ENCODE assay signal across 11 mouse cellular contexts in genomic region chr17:74245284-74245683, GRCm38 (mm10). TPM values are rescaled to one million over a fixed set of nuclear protein-coding genes. Genes with fewer than 3 reads are reported as not detected.
A peak's percentile ranks its signal among the peaks of the same experiment; 100 is the strongest.
DNase-seq lines count a peak whose midpoint lies in the region; TF ChIP-seq lines count a peak whose summit lies in the region.
"Had no signal": no experiment of that assay in that cellular context is flagged by ENCODE, and none has a peak within 500 bp of the region (broad histone marks: within the 10 kb centered on the region; RNA-seq: fewer than 3 reads in every experiment).

No protein-coding gene starts in this region.

- WGBS in midbrain, embryonic 10.5 days, result 73% methylated on average over 1 of the region's 1 CpGs

- H3K27me3 ChIP-seq in midbrain, embryonic 10.5 days (ENCODE audit: low read depth, poor library complexity, severe bottlenecking), result no peaks in the 10 kb centered on the region
- H3K27me3 ChIP-seq: embryonic facial prominence, embryonic 15.5 days had no signal

- no peak overlapping the region for H3K27ac ChIP-seq in midbrain, embryonic 10.5 days (replicated peaks)
- no peak overlapping the region for H3K27ac ChIP-seq in layer of hippocampus, adult 2 months
- H3K27ac ChIP-seq: embryonic facial prominence, embryonic 15.5 days had no signal

- H3K9me3 ChIP-seq in midbrain, embryonic 10.5 days (replicated peaks), result no peaks in the 10 kb centered on the region
- H3K9me3 ChIP-seq: embryonic facial prominence, embryonic 15.5 days had no signal

- intact Hi-C loops in gastrocnemius, postnatal 14 days (cut with DNase I; ENCODE audit: low total_unique reads), result no loop called here
- intact Hi-C loops in heart, postnatal 25 days (cut with DNase I), result loop anchor here (5.0 kb wide), 1 partner anchor 47 kb away; no protein-coding TSS in a partner anchor

- peak; percentile 75 for DNase-seq in NIH3T3 (ENCODE audit: low read depth)
- peak; percentile 67 for DNase-seq in adrenal gland, postnatal 10 days
- DNase-seq in gastrocnemius, postnatal 14 days, result peak; percentile 8
- DNase-seq in heart, postnatal 25 days (ENCODE audit: low spot score), result peak; percentile 6
- DNase-seq in urinary bladder, adult 2 months (ENCODE audit: low spot score), result no peak
- no peak for DNase-seq in midbrain, embryonic 10.5 days (ENCODE audit: low spot score)
- DNase-seq in layer of hippocampus, adult 2 months (ENCODE audit: low spot score in 2 of 2), result no peak
- no peak for DNase-seq in retina, postnatal 1 day
- DNase-seq: kidney, adult 18-20 months; liver, postnatal 0 days had no signal

- no peak overlapping the region for H3K4me3 ChIP-seq in midbrain, embryonic 10.5 days
- H3K4me3 ChIP-seq in layer of hippocampus, adult 2 months, result no peak overlapping the region
- H3K4me3 ChIP-seq: embryonic facial prominence, embryonic 15.5 days had no signal

- peaks cover 4% of the 10 kb centered on the region; the same call in 1 of the 2 replicates for H3K4me1 ChIP-seq in midbrain, embryonic 10.5 days
- H3K4me1 ChIP-seq: embryonic facial prominence, embryonic 15.5 days had no signal

- peaks cover 27% of the 10 kb centered on the region for H3K36me3 ChIP-seq in midbrain, embryonic 10.5 days

- no peak for TF ChIP-seq CTCF in layer of hippocampus, adult 2 months (conservative IDR thresholded peaks at IDR 0.05)

RNA-seq across cellular contexts. Expression of gene Memo1, which starts 50.0 kb away (rescaled TPM):
- total RNA-seq in adrenal gland, postnatal 10 days (2021), result 10 to 100 TPM; 83.9 to 84.3 TPM
- 10 to 100 TPM; 52.2 to 60.6 TPM for total RNA-seq in gastrocnemius, postnatal 14 days (2021)
- total RNA-seq in heart, postnatal 25 days (2021), result 10 to 100 TPM; 66.8 to 74.1 TPM
- polyA plus RNA-seq in urinary bladder, adult 2 months (2012; rRNA removed), result 47.4 and 56.6 TPM in 2 replicates
- polyA plus RNA-seq in midbrain, embryonic 10.5 days (2016; fragmentation: Nextera tagmentation; extraction: Ambion mirVana), result 92.2 and 99.8 TPM in 2 replicates
- 10 to 100 TPM; 50.5 to 52.3 TPM for total RNA-seq in layer of hippocampus, adult 2 months (2021)

Comparison
In these comparisons a context has a peak if more than half of its experiments do, and no peak if none do; other contexts are left out.
1. DNase-seq: peak in NIH3T3 (single experiment), adrenal gland, postnatal 10 days (single experiment), gastrocnemius, postnatal 14 days (single experiment) and heart, postnatal 25 days (single experiment); none in urinary bladder, adult 2 months (single experiment), midbrain, embryonic 10.5 days (single experiment), layer of hippocampus, adult 2 months (0 of 2) and retina, postnatal 1 day (single experiment).